Comparison of ENCODE assay signal across 29 mouse cellular contexts in genomic region chr7:96742221-96742620, GRCm38 (mm10).
DNase-seq lines count a peak whose midpoint lies in the region; ATAC-seq and TF ChIP-seq lines count a peak whose summit lies in the region.
"Had no signal": no experiment of that assay in that cellular context is flagged by ENCODE, and none has a peak within 500 bp of the region (broad histone marks: within the 10 kb centered on the region; RNA-seq: fewer than 3 reads in every experiment).

No protein-coding gene starts in this region.

- H3K27me3 ChIP-seq in forebrain, embryonic 13.5 days = no peaks in the 10 kb centered on the region
- no peaks in the 10 kb centered on the region; the same call in 1 of the 2 replicates for H3K27me3 ChIP-seq in forebrain, postnatal 0 days (ENCODE audit: insufficient read depth, low read length)
- no peaks in the 10 kb centered on the region for H3K27me3 ChIP-seq in embryonic facial prominence, embryonic 12.5 days
- no peaks in the 10 kb centered on the region for H3K27me3 ChIP-seq in limb, embryonic 14.5 days (ENCODE audit: control insufficient read depth, insufficient read depth, low read length)
- H3K27me3 ChIP-seq: hindbrain, embryonic 12.5 days; intestine, embryonic 15.5 days; midbrain, embryonic 15.5 days; neural tube, embryonic 15.5 days had no signal

- peaks cover 11% of the 10 kb centered on the region for H3K36me3 ChIP-seq in forebrain, embryonic 13.5 days (ENCODE audit: poor library complexity, severe bottlenecking)
- 0 out of 2 replicates have a peak, but pooled peaks cover 11% of the 10 kb centered on the region for H3K36me3 ChIP-seq in forebrain, postnatal 0 days (ENCODE audit: insufficient read depth)
- H3K36me3 ChIP-seq in embryonic facial prominence, embryonic 12.5 days = peaks cover 7% of the 10 kb centered on the region; the same call in 1 of the 2 replicates
- peaks cover 9% of the 10 kb centered on the region; the same call in 1 of the 2 replicates for H3K36me3 ChIP-seq in limb, embryonic 14.5 days (ENCODE audit: control insufficient read depth, insufficient read depth, low read length)
- H3K36me3 ChIP-seq: G1E; heart, embryonic 15.5 days; intestine, embryonic 15.5 days; midbrain, embryonic 15.5 days had no signal

- TF ChIP-seq POLR2A in limb, embryonic 14.5 days (IDR thresholded peaks at IDR 0.05; ENCODE audit: borderline replicate concordance, extremely low read depth, insufficient read depth, insufficient read length) = no peak

- peak overlapping the region; percentile 54 for H3K27ac ChIP-seq in forebrain, embryonic 13.5 days
- no peak overlapping the region for H3K27ac ChIP-seq in forebrain, postnatal 0 days (ENCODE audit: low read depth, low read length)
- 0 out of 2 replicates have a peak overlapping the region, but pooled peaks have one; percentile 42 for H3K27ac ChIP-seq in embryonic facial prominence, embryonic 12.5 days
- H3K27ac ChIP-seq in limb, embryonic 14.5 days (replicated peaks; ENCODE audit: low read depth, low read length) = no peak overlapping the region
- H3K27ac ChIP-seq: heart, embryonic 10.5 days; heart, embryonic 15.5 days; hindbrain, embryonic 12.5 days; hindbrain, postnatal 0 days; intestine, embryonic 15.5 days; layer of hippocampus, adult 2 months; left cerebral cortex, adult 2 months; liver, embryonic 14.5 days; midbrain, embryonic 10.5 days; midbrain, embryonic 15.5 days; neural tube, embryonic 15.5 days had no signal

- no peak for TF ChIP-seq CTCF in forebrain, postnatal 0 days (IDR thresholded peaks at IDR 0.05; ENCODE audit: low read depth)

- no peak overlapping the region for H3K9ac ChIP-seq in forebrain, embryonic 13.5 days
- no peak overlapping the region for H3K9ac ChIP-seq in forebrain, postnatal 0 days
- H3K9ac ChIP-seq in embryonic facial prominence, embryonic 12.5 days = no peak overlapping the region
- no peak overlapping the region for H3K9ac ChIP-seq in limb, embryonic 14.5 days (ENCODE audit: low read depth, low read length, severe bottlenecking)
- H3K9ac ChIP-seq: heart, embryonic 15.5 days; hindbrain, embryonic 12.5 days; intestine, embryonic 15.5 days; liver, embryonic 14.5 days; midbrain, embryonic 15.5 days; neural tube, embryonic 15.5 days had no signal

- 39% methylated on average over 7 of the region's 7 CpGs for WGBS in forebrain, embryonic 13.5 days
- 34% methylated on average over 7 of the region's 7 CpGs for WGBS in forebrain, postnatal 0 days
- WGBS in embryonic facial prominence, embryonic 12.5 days = 24% methylated on average over 7 of the region's 7 CpGs
- 18% methylated on average over 7 of the region's 7 CpGs for WGBS in limb, embryonic 14.5 days

- H3K4me3 ChIP-seq in forebrain, embryonic 13.5 days = no peak overlapping the region
- H3K4me3 ChIP-seq in forebrain, postnatal 0 days (ENCODE audit: low read depth, low read length) = no peak overlapping the region
- no peak overlapping the region for H3K4me3 ChIP-seq in embryonic facial prominence, embryonic 12.5 days
- no peak overlapping the region for H3K4me3 ChIP-seq in limb, embryonic 14.5 days (replicated peaks; ENCODE audit: low read length)
- H3K4me3 ChIP-seq: heart, embryonic 10.5 days; heart, embryonic 15.5 days; hindbrain, embryonic 12.5 days; intestine, embryonic 15.5 days; layer of hippocampus, adult 2 months; left cerebral cortex, adult 2 months; midbrain, embryonic 10.5 days; midbrain, embryonic 15.5 days; neural tube, embryonic 15.5 days had no signal

- no peak for ATAC-seq in forebrain, embryonic 13.5 days
- ATAC-seq in forebrain, postnatal 0 days = no peak
- ATAC-seq in embryonic facial prominence, embryonic 12.5 days (ENCODE audit: insufficient number of reproducible peaks, insufficient read depth, low FRiP score, low TSS enrichment) = no peak
- ATAC-seq in limb, embryonic 14.5 days (ENCODE audit: low FRiP score, low read depth) = no peak
- ATAC-seq: hindbrain, postnatal 0 days; intestine, embryonic 15.5 days; midbrain, embryonic 15.5 days had no signal

- H3K4me2 ChIP-seq in forebrain, embryonic 13.5 days = no peak overlapping the region
- no peak overlapping the region for H3K4me2 ChIP-seq in forebrain, postnatal 0 days (ENCODE audit: low read depth)
- H3K4me2 ChIP-seq in embryonic facial prominence, embryonic 12.5 days (replicated peaks) = no peak overlapping the region
- no peak overlapping the region for H3K4me2 ChIP-seq in limb, embryonic 14.5 days (replicated peaks; ENCODE audit: low read depth, low read length, severe bottlenecking)
- H3K4me2 ChIP-seq: heart, embryonic 15.5 days; hindbrain, embryonic 12.5 days; intestine, embryonic 15.5 days; midbrain, embryonic 15.5 days; neural tube, embryonic 15.5 days had no signal

- no peaks in the 10 kb centered on the region for H3K9me3 ChIP-seq in forebrain, embryonic 13.5 days (replicated peaks)
- H3K9me3 ChIP-seq in forebrain, postnatal 0 days (ENCODE audit: low read length) = no peaks in the 10 kb centered on the region
- H3K9me3 ChIP-seq in embryonic facial prominence, embryonic 12.5 days = no peaks in the 10 kb centered on the region
- H3K9me3 ChIP-seq in limb, embryonic 14.5 days (ENCODE audit: control insufficient read depth, low read length) = no peaks in the 10 kb centered on the region
- H3K9me3 ChIP-seq: heart, embryonic 10.5 days; heart, embryonic 15.5 days; hindbrain, embryonic 12.5 days; intestine, embryonic 15.5 days; midbrain, embryonic 10.5 days; midbrain, embryonic 15.5 days; neural tube, embryonic 15.5 days had no signal

- no peak for DNase-seq in forebrain, postnatal 0 days
- DNase-seq in MN1 (ENCODE audit: low spot score) = peak; percentile 36
- DNase-seq in limb, embryonic 14.5 days (ENCODE audit: low spot score) = peak; percentile 6
- no peak for DNase-seq in urinary bladder, postnatal 25 days (ENCODE audit: low spot score)
- no peak for DNase-seq in cerebellum, postnatal 25 days
- DNase-seq: adrenal gland, postnatal 25 days; cerebellum, postnatal 36 days; heart, adult 11 months; kidney, adult 2 months; kidney, postnatal 36 days; liver; lung, adult 2 months; right cerebral cortex, postnatal 25 days; spleen, adult 18-20 months; thymus, postnatal 14 days had no signal

- H3K4me1 ChIP-seq in forebrain, embryonic 13.5 days = peaks cover 49% of the 10 kb centered on the region
- H3K4me1 ChIP-seq in forebrain, postnatal 0 days (ENCODE audit: insufficient read depth) = 0 out of 2 replicates have a peak, but pooled peaks cover 8% of the 10 kb centered on the region
- H3K4me1 ChIP-seq in embryonic facial prominence, embryonic 12.5 days = peaks cover 60% of the 10 kb centered on the region
- H3K4me1 ChIP-seq in limb, embryonic 14.5 days (ENCODE audit: control insufficient read depth, insufficient read depth, low read length) = peaks cover 36% of the 10 kb centered on the region
- H3K4me1 ChIP-seq: heart, embryonic 15.5 days had no signal

Comparison
In these comparisons a context has a peak if more than half of its experiments do, and no peak if none do; other contexts are left out.
1. H3K27ac ChIP-seq: peak in forebrain, embryonic 13.5 days (single experiment) and embryonic facial prominence, embryonic 12.5 days (single experiment); none in forebrain, postnatal 0 days (single experiment) and limb, embryonic 14.5 days (single experiment).
2. DNase-seq: peak in MN1 (single experiment) and limb, embryonic 14.5 days (single experiment); none in forebrain, postnatal 0 days (single experiment), urinary bladder, postnatal 25 days (single experiment) and cerebellum, postnatal 25 days (0 of 2).